Mouse (Mus musculus) heart, adult 2 months (tissue): ENCODE results near the gene Trak2.

Source experiments
- CTCF ChIP-seq: fragments of 200-600 bp; IDR thresholded peaks from 2 replicates; pipeline ENCODE4 v1.8.1; 2022; ENCODE audit warnings: antibody characterized with exemption, mild to moderate bottlenecking, moderate library complexity
- EP300 ChIP-seq: fragments of 200-500 bp; IDR thresholded peaks from 2 replicates; pipeline ENCODE4 v1.6.1; 2011; ENCODE audit warnings: low read depth, low read length, control low read depth; ENCODE audit not compliant: insufficient read depth
- POLR2A ChIP-seq: fragments of 200-500 bp; IDR thresholded peaks from 2 replicates; pipeline ENCODE4 v1.6.1; 2011; ENCODE audit warnings: mild to moderate bottlenecking, low read depth, low read length, control low read depth; ENCODE audit not compliant: insufficient read depth

DNA sequence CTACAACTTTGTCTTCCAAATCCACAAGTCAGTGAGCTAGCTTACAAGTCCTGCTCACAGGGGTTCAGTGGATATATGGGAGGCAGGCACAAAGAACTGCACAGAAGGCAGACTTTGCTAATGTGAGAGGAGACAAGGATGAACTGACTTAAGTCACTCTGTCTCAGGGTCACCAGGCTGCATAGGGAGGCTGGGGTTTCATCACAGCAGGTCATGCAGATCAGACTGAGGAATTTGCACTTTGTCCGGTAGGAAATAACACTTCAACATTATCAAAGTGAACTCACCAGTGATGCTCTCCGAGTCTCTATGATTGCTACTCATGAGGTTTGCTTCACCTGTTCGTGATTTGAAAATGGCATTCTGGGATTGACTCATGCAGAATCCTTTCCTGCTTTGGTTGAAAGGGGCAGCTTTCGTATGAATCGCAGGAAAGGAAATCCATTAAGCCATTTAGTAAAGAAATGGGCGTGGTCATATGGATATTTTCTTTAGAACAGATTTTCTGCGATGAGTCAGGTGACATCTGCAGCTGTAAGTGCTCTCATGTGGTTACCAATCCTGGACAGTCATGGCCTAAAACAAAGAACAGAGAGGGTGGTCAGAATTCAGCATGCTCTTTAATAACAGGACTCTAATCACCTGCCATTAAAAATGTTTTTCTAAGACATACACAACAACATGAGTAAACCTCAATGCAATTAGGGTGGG is 27.1 kb downstream of the Trak2 start:
- TF ChIP-seq POLR2A: no peak
- no peak for TF ChIP-seq CTCF
- no peak for TF ChIP-seq EP300
